Mouse (Mus musculus): ENCODE results near the gene Ttc27. TPM values are rescaled to one million over a fixed set of nuclear protein-coding genes. Genes with fewer than 3 reads are reported as not detected.

Gene Ttc27
- polyA plus RNA-seq, 1 experiment from 2014 or later = 28.0 TPM

GRCm38 (mm10) chr17:74799865-74800264, 82.3 kb downstream of the Ttc27 start:
- no peak for ATAC-seq (ENCODE audit: insufficient number of reproducible peaks, insufficient read depth, low FRiP score, low read depth)
- Histone ChIP-seq H3K4me2 (replicated peaks; ENCODE audit: low read depth, low read length) (no peak overlapping the region), H3K4me3 (ENCODE audit: low read depth, low read length) (no peak overlapping the region), H3K4me1 (ENCODE audit: control insufficient read depth, insufficient read depth, low read length) (no peaks in the 10 kb centered on the region), H3K9ac (replicated peaks; ENCODE audit: low read depth, low read length) (no peak overlapping the region), H3K36me3 (ENCODE audit: control insufficient read depth, insufficient read depth, low read length) (no peaks in the 10 kb centered on the region), H3K9me3 (ENCODE audit: control insufficient read depth, low read depth, low read length) (no peaks in the 10 kb centered on the region), H3K27ac (ENCODE audit: low read length) (no peak overlapping the region), H3K27me3 (ENCODE audit: control insufficient read depth, insufficient read depth, low read length) (no peaks in the 10 kb centered on the region)
- 82% methylated on average over 6 of the region's 6 CpGs for WGBS

GRCm38 (mm10) chr17:74802765-74803164, 85.2 kb downstream of the Ttc27 start:
- no peaks in the 10 kb centered on the region for H3K4me1 ChIP-seq (ENCODE audit: control insufficient read depth, insufficient read depth, low read length)
- H3K9ac ChIP-seq (replicated peaks; ENCODE audit: low read depth, low read length) = no peak overlapping the region
- no peak overlapping the region for H3K4me2 ChIP-seq (replicated peaks; ENCODE audit: low read depth, low read length)
- H3K9me3 ChIP-seq (ENCODE audit: control insufficient read depth, low read depth, low read length) = no peaks in the 10 kb centered on the region
- H3K4me3 ChIP-seq (ENCODE audit: low read depth, low read length) = no peak overlapping the region
- no peak for ATAC-seq (ENCODE audit: insufficient number of reproducible peaks, insufficient read depth, low FRiP score, low read depth)
- H3K27ac ChIP-seq (ENCODE audit: low read length) = no peak overlapping the region
- no peaks in the 10 kb centered on the region for H3K27me3 ChIP-seq (ENCODE audit: control insufficient read depth, insufficient read depth, low read length)
- WGBS = 89% methylated on average over 4 of the region's 4 CpGs
- H3K36me3 ChIP-seq (ENCODE audit: control insufficient read depth, insufficient read depth, low read length) = no peaks in the 10 kb centered on the region

- Histone ChIP-seq H3K36me3 (ENCODE audit: control insufficient read depth, insufficient read depth, low read length) (no peaks in the 10 kb centered on the region), H3K27me3 (ENCODE audit: control insufficient read depth, insufficient read depth, low read length) (no peaks in the 10 kb centered on the region), H3K9me3 (ENCODE audit: control insufficient read depth, low read depth, low read length) (no peaks in the 10 kb centered on the region), H3K4me2 (replicated peaks; ENCODE audit: low read depth, low read length) (no peak overlapping the region), H3K9ac (replicated peaks; ENCODE audit: low read depth, low read length) (no peak overlapping the region), H3K27ac (ENCODE audit: low read length) (no peak overlapping the region), H3K4me1 (ENCODE audit: control insufficient read depth, insufficient read depth, low read length) (no peaks in the 10 kb centered on the region), H3K4me3 (ENCODE audit: low read depth, low read length) (no peak overlapping the region)
- ATAC-seq (ENCODE audit: insufficient number of reproducible peaks, insufficient read depth, low FRiP score, low read depth) = no peak
- WGBS = 89% methylated on average over 2 of the region's 2 CpGs
Measured at GRCm38 (mm10) chr17:74803835-74804234, 86.3 kb downstream of the Ttc27 start.

- no peak overlapping the region for H3K4me2 ChIP-seq (replicated peaks; ENCODE audit: low read depth, low read length)
- H3K9me3 ChIP-seq (ENCODE audit: control insufficient read depth, low read depth, low read length) = no peaks in the 10 kb centered on the region
- 63% methylated on average over 9 of the region's 9 CpGs for WGBS
- no peaks in the 10 kb centered on the region for H3K4me1 ChIP-seq (ENCODE audit: control insufficient read depth, insufficient read depth, low read length)
- no peak overlapping the region for H3K4me3 ChIP-seq (ENCODE audit: low read depth, low read length)
- no peaks in the 10 kb centered on the region for H3K36me3 ChIP-seq (ENCODE audit: control insufficient read depth, insufficient read depth, low read length)
- no peak overlapping the region for H3K9ac ChIP-seq (replicated peaks; ENCODE audit: low read depth, low read length)
- no peak for ATAC-seq (ENCODE audit: insufficient number of reproducible peaks, insufficient read depth, low FRiP score, low read depth)
- H3K27me3 ChIP-seq (ENCODE audit: control insufficient read depth, insufficient read depth, low read length) = no peaks in the 10 kb centered on the region
- H3K27ac ChIP-seq (ENCODE audit: low read length) = no peak overlapping the region
Measured at GRCm38 (mm10) chr17:74804321-74804930, 86.9 kb downstream of the Ttc27 start.

GRCm38 (mm10) chr17:74807509-74808248, 90.1 kb downstream of the Ttc27 start:
- Histone ChIP-seq H3K36me3 (ENCODE audit: control insufficient read depth, insufficient read depth, low read length) (no peaks in the 10 kb centered on the region), H3K9ac (replicated peaks; ENCODE audit: low read depth, low read length) (no peak overlapping the region), H3K4me2 (replicated peaks; ENCODE audit: low read depth, low read length) (no peak overlapping the region), H3K4me1 (ENCODE audit: control insufficient read depth, insufficient read depth, low read length) (no peaks in the 10 kb centered on the region), H3K27me3 (ENCODE audit: control insufficient read depth, insufficient read depth, low read length) (no peaks in the 10 kb centered on the region), H3K27ac (ENCODE audit: low read length) (no peak overlapping the region), H3K4me3 (ENCODE audit: low read depth, low read length) (no peak overlapping the region), H3K9me3 (ENCODE audit: control insufficient read depth, low read depth, low read length) (no peaks in the 10 kb centered on the region)
- no peak for ATAC-seq (ENCODE audit: insufficient number of reproducible peaks, insufficient read depth, low FRiP score, low read depth)
- 81% methylated on average over 9 of the region's 9 CpGs for WGBS

GRCm38 (mm10) chr17:74808330-74808729, 90.8 kb downstream of the Ttc27 start:
- Histone ChIP-seq H3K4me3 (ENCODE audit: low read depth, low read length) (no peak overlapping the region), H3K27ac (ENCODE audit: low read length) (no peak overlapping the region), H3K9me3 (ENCODE audit: control insufficient read depth, low read depth, low read length) (no peaks in the 10 kb centered on the region), H3K4me1 (ENCODE audit: control insufficient read depth, insufficient read depth, low read length) (no peaks in the 10 kb centered on the region), H3K9ac (replicated peaks; ENCODE audit: low read depth, low read length) (no peak overlapping the region), H3K36me3 (ENCODE audit: control insufficient read depth, insufficient read depth, low read length) (no peaks in the 10 kb centered on the region), H3K27me3 (ENCODE audit: control insufficient read depth, insufficient read depth, low read length) (no peaks in the 10 kb centered on the region), H3K4me2 (replicated peaks; ENCODE audit: low read depth, low read length) (no peak overlapping the region)
- no peak for ATAC-seq (ENCODE audit: insufficient number of reproducible peaks, insufficient read depth, low FRiP score, low read depth)
- WGBS = 80% methylated on average over 1 of the region's 1 CpGs

- Histone ChIP-seq H3K9me3 (ENCODE audit: control insufficient read depth, low read depth, low read length) (no peaks in the 10 kb centered on the region), H3K4me3 (ENCODE audit: low read depth, low read length) (no peak overlapping the region), H3K9ac (replicated peaks; ENCODE audit: low read depth, low read length) (no peak overlapping the region), H3K4me2 (replicated peaks; ENCODE audit: low read depth, low read length) (no peak overlapping the region), H3K36me3 (ENCODE audit: control insufficient read depth, insufficient read depth, low read length) (no peaks in the 10 kb centered on the region), H3K27ac (ENCODE audit: low read length) (no peak overlapping the region), H3K4me1 (ENCODE audit: control insufficient read depth, insufficient read depth, low read length) (no peaks in the 10 kb centered on the region), H3K27me3 (ENCODE audit: control insufficient read depth, insufficient read depth, low read length) (no peaks in the 10 kb centered on the region)
- 97% methylated on average over 4 of the region's 4 CpGs for WGBS
- ATAC-seq (ENCODE audit: insufficient number of reproducible peaks, insufficient read depth, low FRiP score, low read depth) = no peak
Measured at GRCm38 (mm10) chr17:74808901-74809300, 91.4 kb downstream of the Ttc27 start.

GRCm38 (mm10) chr17:74810892-74811625, 93.5 kb downstream of the Ttc27 start:
- no peak overlapping the region for H3K4me3 ChIP-seq (ENCODE audit: low read depth, low read length)
- WGBS = 51% methylated on average over 3 of the region's 3 CpGs
- no peaks in the 10 kb centered on the region for H3K9me3 ChIP-seq (ENCODE audit: control insufficient read depth, low read depth, low read length)
- H3K36me3 ChIP-seq (ENCODE audit: control insufficient read depth, insufficient read depth, low read length) = no peaks in the 10 kb centered on the region
- H3K9ac ChIP-seq (replicated peaks; ENCODE audit: low read depth, low read length) = no peak overlapping the region
- ATAC-seq (ENCODE audit: insufficient number of reproducible peaks, insufficient read depth, low FRiP score, low read depth) = no peak
- no peak overlapping the region for H3K27ac ChIP-seq (ENCODE audit: low read length)
- no peak overlapping the region for H3K4me2 ChIP-seq (replicated peaks; ENCODE audit: low read depth, low read length)
- H3K27me3 ChIP-seq (ENCODE audit: control insufficient read depth, insufficient read depth, low read length) = no peaks in the 10 kb centered on the region
- no peaks in the 10 kb centered on the region for H3K4me1 ChIP-seq (ENCODE audit: control insufficient read depth, insufficient read depth, low read length)
